Mouse (Mus musculus) intestine, postnatal 0 days (tissue): ENCODE data around the gene Lamtor1. TPM values are rescaled to one million over a fixed set of nuclear protein-coding genes. Genes with fewer than 3 reads are reported as not detected.

Experiments
- ATAC-seq: fragments of 200-750 bp; cut with Nextera tagmentation; 2 replicates; pipeline ENCODE4 v1.8.0; 2017; ENCODE audit warnings: mild to moderate bottlenecking, moderate TSS enrichment, moderate library complexity
- H3K27ac ChIP-seq: fragments of 300-500 bp; sonication (generic); 2 replicates; pipeline ENCODE4 v1.5.1; 2014; ENCODE audit warnings: mild to moderate bottlenecking, low read depth, low read length, moderate library complexity
- H3K27me3 ChIP-seq: fragments of 300-500 bp; sonication (generic); replicated peaks from 2 replicates; pipeline ENCODE4 v1.6.1; 2014; ENCODE audit warnings: low read length, mixed read lengths; ENCODE audit not compliant: control insufficient read depth, insufficient read depth
- H3K36me3 ChIP-seq: fragments of 300-500 bp; sonication (generic); 2 replicates; pipeline ENCODE4 v1.6.1; 2014; ENCODE audit warnings: mild to moderate bottlenecking, moderate library complexity; ENCODE audit not compliant: control insufficient read depth, insufficient read depth
- H3K4me1 ChIP-seq: fragments of 300-500 bp; sonication (generic); replicated peaks from 2 replicates; pipeline ENCODE4 v1.6.1; 2014; ENCODE audit warnings: antibody characterized with exemption, low read length, mixed read lengths; ENCODE audit not compliant: control insufficient read depth, insufficient read depth
- H3K4me2 ChIP-seq: fragments of 300-500 bp; sonication (generic); replicated peaks from 2 replicates; pipeline ENCODE4 v1.6.1; 2014; ENCODE audit warnings: low read depth, mild to moderate bottlenecking, moderate library complexity
- H3K4me3 ChIP-seq: fragments of 300-500 bp; sonication (generic); 2 replicates; pipeline ENCODE4 v1.5.1; 2014; ENCODE audit warnings: low read depth, low read length
- H3K9ac ChIP-seq: fragments of 300-500 bp; sonication (generic); 2 replicates; pipeline ENCODE4 v1.6.1; 2014; ENCODE audit warnings: mild to moderate bottlenecking, low read depth, low read length
- H3K9me3 ChIP-seq: fragments of 300-500 bp; sonication (generic); 2 replicates; pipeline ENCODE4 v1.6.1; 2016; ENCODE audit warnings: mixed run types; ENCODE audit not compliant: control insufficient read depth
- CTCF ChIP-seq: sonication (generic); IDR thresholded peaks from 2 replicates; pipeline ENCODE4 v1.5.1; 2016; ENCODE audit warnings: low read depth, mild to moderate bottlenecking, control low read depth, antibody characterized with exemption, moderate library complexity
- WGBS: fragments of 180-500 bp; shearing (Covaris S2); extraction: QIAGEN DNeasy Blood & Tissue Kit; methylation state at CpG from one replicate; pipeline ENCODE4 v1.1.7; 2014; 5-methylcytosine and 5-hydroxymethylcytosine counted together
- polyA plus RNA-seq: library from polyadenylated mRNA; unstranded; fragments of >200 nt; fragmentation: Nextera tagmentation; extraction: Ambion mirVana; gene quantifications from 2 replicates; pipeline ENCODE4 v1.2.1, GENCODE M21; 2015

The Lamtor1 gene
- polyA plus RNA-seq, 1 experiment from 2014 or later = 179 TPM

- Histone ChIP-seq H3K9me3 (no peaks in the 10 kb centered on the region), H3K27ac (no peak overlapping the region), H3K4me2 (no peak overlapping the region), H3K4me1 (no peaks in the 10 kb centered on the region; the same call in 1 of the 2 replicates), H3K9ac (no peak overlapping the region), H3K27me3 (no peaks in the 10 kb centered on the region), H3K36me3 (no peaks in the 10 kb centered on the region), H3K4me3 (no peak overlapping the region)
- 40% methylated on average over 2 of the region's 2 CpGs for WGBS
- no peak for ATAC-seq
- no peak for TF ChIP-seq CTCF
Measured at GRCm38 (mm10) chr7:101965606-101966005, 59.9 kb downstream of the Lamtor1 start.

DNA sequence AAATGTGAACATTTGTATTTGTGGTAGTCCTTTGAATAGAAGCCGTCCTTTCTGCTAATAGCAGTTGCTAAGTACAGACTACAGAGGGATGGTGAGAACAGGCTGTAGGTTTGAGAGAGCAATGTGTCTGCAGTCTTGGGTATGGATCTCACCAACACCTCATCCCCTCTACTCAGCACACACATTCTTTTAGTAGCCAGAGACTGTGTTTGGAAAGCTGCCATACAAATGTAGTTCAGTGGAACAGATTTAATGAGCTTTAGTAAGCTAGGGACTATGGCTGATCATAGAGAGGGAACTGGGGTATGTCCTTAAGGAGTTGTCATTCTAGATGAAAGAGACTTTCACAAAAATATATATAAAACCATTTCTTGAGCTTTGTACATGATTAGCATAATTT lies 61.6 kb downstream of the Lamtor1 start:
- Histone ChIP-seq H3K9ac (no peak overlapping the region), H3K36me3 (no peaks in the 10 kb centered on the region), H3K27me3 (no peaks in the 10 kb centered on the region), H3K4me2 (no peak overlapping the region), H3K4me1 (peaks cover 5% of the 10 kb centered on the region), H3K4me3 (no peak overlapping the region), H3K9me3 (no peaks in the 10 kb centered on the region), H3K27ac (no peak overlapping the region)
- WGBS = 97% methylated on average over 1 of the region's 1 CpGs
- no peak for TF ChIP-seq CTCF
- ATAC-seq = no peak

- TF ChIP-seq CTCF = no peak
- H3K27me3 ChIP-seq = no peaks in the 10 kb centered on the region
- H3K9ac ChIP-seq = no peak overlapping the region
- H3K27ac ChIP-seq = no peak overlapping the region
- 60% methylated on average over 2 of the region's 2 CpGs for WGBS
- H3K9me3 ChIP-seq = no peaks in the 10 kb centered on the region
- ATAC-seq = no peak
- no peak overlapping the region for H3K4me3 ChIP-seq
- peaks cover 13% of the 10 kb centered on the region for H3K4me1 ChIP-seq
- H3K36me3 ChIP-seq = no peaks in the 10 kb centered on the region
- H3K4me2 ChIP-seq = peak overlapping the region; percentile 88; the same call in 1 of the 2 replicates
Measured at GRCm38 (mm10) chr7:101968751-101969150, 63.0 kb downstream of the Lamtor1 start.

- WGBS = under 1% methylated on average over 45 of the region's 53 CpGs
- peak overlapping the region; percentile 99 for H3K27ac ChIP-seq
Measured at GRCm38 (mm10) chr7:101969694-101970428, 64.2 kb downstream of the Lamtor1 start.

DNA sequence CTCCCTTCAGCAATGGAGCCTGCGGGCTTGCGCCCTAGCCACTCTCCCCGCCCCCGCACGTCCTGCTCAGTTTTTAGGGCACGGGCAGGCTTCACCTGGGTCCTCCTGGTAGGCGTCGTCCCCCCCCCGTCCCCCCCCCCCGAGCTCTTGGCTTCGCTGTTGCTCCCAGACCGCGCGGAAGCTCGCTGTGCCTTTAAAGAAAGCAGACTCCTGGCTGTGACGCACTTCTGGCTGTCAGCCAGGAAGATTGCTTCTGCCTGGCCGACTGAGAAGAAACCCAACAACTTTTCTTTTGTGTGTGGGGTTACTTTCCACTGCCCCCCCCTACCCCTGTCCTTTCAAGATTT lies 64.7 kb downstream of the Lamtor1 start:
- Histone ChIP-seq H3K36me3 (no peaks in the 10 kb centered on the region), H3K27ac (peak overlapping the region; percentile 99), H3K27me3 (no peaks in the 10 kb centered on the region), H3K4me2 (peak overlapping the region; percentile 88), H3K9me3 (no peaks in the 10 kb centered on the region), H3K9ac (peak overlapping the region; percentile 74), H3K4me1 (peaks cover 14% of the 10 kb centered on the region), H3K4me3 (peak overlapping the region; percentile 71)
- peak; percentile 74 for ATAC-seq
- WGBS = under 1% methylated on average over 13 of the region's 17 CpGs
- TF ChIP-seq CTCF = no peak

More at GRCm38 (mm10) chr7:101969694-101970428, 64.2 kb downstream of the Lamtor1 start:
- H3K9ac ChIP-seq = peak overlapping the region; percentile 74
- TF ChIP-seq CTCF = no peak
- H3K9me3 ChIP-seq = no peaks in the 10 kb centered on the region
- H3K4me3 ChIP-seq = peak overlapping the region; percentile 71
- peak; percentile 85 for ATAC-seq
- H3K27me3 ChIP-seq = no peaks in the 10 kb centered on the region
- no peaks in the 10 kb centered on the region for H3K36me3 ChIP-seq
- H3K4me1 ChIP-seq = peaks cover 14% of the 10 kb centered on the region
- H3K4me2 ChIP-seq = peak overlapping the region; percentile 88

- 1% methylated on average over 19 of the region's 19 CpGs for WGBS
- ATAC-seq = peak; percentile 52
- Histone ChIP-seq H3K9ac (peak overlapping the region; percentile 74), H3K4me2 (peak overlapping the region; percentile 88), H3K9me3 (no peaks in the 10 kb centered on the region), H3K27me3 (no peaks in the 10 kb centered on the region), H3K27ac (peak overlapping the region; percentile 99), H3K36me3 (no peaks in the 10 kb centered on the region), H3K4me3 (peak overlapping the region; percentile 71), H3K4me1 (peaks cover 14% of the 10 kb centered on the region; the same call in 1 of the 2 replicates)
- peak; percentile 18; the same call in 1 of the 2 replicates for TF ChIP-seq CTCF
Measured at GRCm38 (mm10) chr7:101970821-101971461, 65.2 kb downstream of the Lamtor1 start.
